ENCODE assay signal across 22 mouse cellular contexts in the genomic region with DNA sequence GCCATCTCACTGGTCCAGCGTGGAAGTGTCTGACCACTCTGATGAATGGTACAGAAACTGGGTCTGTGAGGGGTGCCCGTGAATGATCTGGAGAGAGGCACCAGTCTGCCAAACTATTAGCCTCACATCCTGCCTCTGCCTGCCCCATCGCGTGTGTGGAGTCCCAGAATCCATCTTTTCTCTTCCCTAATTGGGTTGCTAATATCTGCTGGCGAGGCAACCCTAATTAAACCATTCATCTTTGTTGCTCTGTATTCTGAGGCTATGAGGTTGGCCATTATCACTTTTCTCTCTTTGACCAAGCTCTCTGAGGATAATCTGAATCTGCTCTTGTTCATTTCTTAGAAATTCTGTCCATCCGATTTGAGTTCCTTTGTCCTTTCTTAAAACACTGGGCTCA.
DNase-seq lines count a peak whose midpoint lies in the region; ATAC-seq lines count a peak whose summit lies in the region.
"Had no signal": no experiment of that assay in that cellular context is flagged by ENCODE, and none has a peak within 500 bp of the region (broad histone marks: within the 10 kb centered on the region; RNA-seq: fewer than 3 reads in every experiment).

No protein-coding gene starts in this region.

- no peak overlapping the region for H3K4me3 ChIP-seq in hindbrain, embryonic 10.5 days
- no peak overlapping the region for H3K4me3 ChIP-seq in hindbrain, embryonic 16.5 days (ENCODE audit: low read length)
- no peak overlapping the region for H3K4me3 ChIP-seq in midbrain, embryonic 12.5 days
- no peak overlapping the region for H3K4me3 ChIP-seq in midbrain, embryonic 13.5 days (replicated peaks)
- H3K4me3 ChIP-seq in forebrain, embryonic 13.5 days: no peak overlapping the region
- H3K4me3 ChIP-seq: embryonic facial prominence, embryonic 13.5 days; heart, embryonic 10.5 days; kidney, embryonic 15.5 days; stomach, embryonic 15.5 days had no signal

- WGBS in hindbrain, embryonic 10.5 days: 84% methylated on average over 6 of the region's 6 CpGs
- 63% methylated on average over 6 of the region's 6 CpGs for WGBS in hindbrain, embryonic 16.5 days
- WGBS in midbrain, embryonic 12.5 days: 71% methylated on average over 6 of the region's 6 CpGs
- 62% methylated on average over 6 of the region's 6 CpGs for WGBS in midbrain, embryonic 13.5 days
- WGBS in forebrain, embryonic 13.5 days: 22% methylated on average over 6 of the region's 6 CpGs

- peak overlapping the region; percentile 40 for H3K27ac ChIP-seq in hindbrain, embryonic 10.5 days
- H3K27ac ChIP-seq in hindbrain, embryonic 16.5 days (ENCODE audit: low read depth, low read length): no peak overlapping the region; the same call in 1 of the 2 replicates
- H3K27ac ChIP-seq in midbrain, embryonic 12.5 days (replicated peaks): peak overlapping the region; percentile 20; the same call in 1 of the 2 replicates
- no peak overlapping the region for H3K27ac ChIP-seq in midbrain, embryonic 13.5 days
- peak overlapping the region; percentile 85 for H3K27ac ChIP-seq in forebrain, embryonic 13.5 days
- H3K27ac ChIP-seq: embryonic facial prominence, embryonic 13.5 days; heart, embryonic 10.5 days; hindbrain, embryonic 14.5 days; kidney, embryonic 15.5 days; stomach, embryonic 15.5 days had no signal

- H3K36me3 ChIP-seq in hindbrain, embryonic 10.5 days: peaks cover 9% of the 10 kb centered on the region; the same call in 1 of the 2 replicates
- H3K36me3 ChIP-seq in hindbrain, embryonic 16.5 days (ENCODE audit: control insufficient read depth, insufficient read depth, low read length): peaks cover 2% of the 10 kb centered on the region; the same call in 1 of the 2 replicates
- peaks cover 10% of the 10 kb centered on the region; the same call in 1 of the 2 replicates for H3K36me3 ChIP-seq in midbrain, embryonic 12.5 days
- H3K36me3 ChIP-seq in midbrain, embryonic 13.5 days: peaks cover 16% of the 10 kb centered on the region
- H3K36me3 ChIP-seq in forebrain, embryonic 13.5 days (ENCODE audit: poor library complexity, severe bottlenecking): peaks cover 36% of the 10 kb centered on the region; the same call in 1 of the 2 replicates
- H3K36me3 ChIP-seq: embryonic facial prominence, embryonic 13.5 days; G1E; kidney, embryonic 15.5 days; stomach, embryonic 15.5 days had no signal

- no peak for ATAC-seq in hindbrain, embryonic 16.5 days
- no peak for ATAC-seq in midbrain, embryonic 12.5 days (ENCODE audit: low FRiP score, low read depth)
- ATAC-seq in midbrain, embryonic 13.5 days: no peak
- ATAC-seq in forebrain, embryonic 13.5 days: peak; percentile 34
- ATAC-seq: intestine, embryonic 16.5 days had no signal

- H3K4me1 ChIP-seq in hindbrain, embryonic 10.5 days (replicated peaks): peaks cover 8% of the 10 kb centered on the region; the same call in 1 of the 2 replicates
- H3K4me1 ChIP-seq in hindbrain, embryonic 16.5 days (ENCODE audit: control insufficient read depth, insufficient read depth, low read depth, low read length): peaks cover 5% of the 10 kb centered on the region
- peaks cover 22% of the 10 kb centered on the region; the same call in 1 of the 2 replicates for H3K4me1 ChIP-seq in midbrain, embryonic 12.5 days
- peaks cover 20% of the 10 kb centered on the region for H3K4me1 ChIP-seq in midbrain, embryonic 13.5 days (replicated peaks)
- H3K4me1 ChIP-seq in forebrain, embryonic 13.5 days: peaks cover 45% of the 10 kb centered on the region
- H3K4me1 ChIP-seq: heart, embryonic 10.5 days; kidney, embryonic 15.5 days had no signal

- H3K9ac ChIP-seq in hindbrain, embryonic 16.5 days (ENCODE audit: low read depth, low read length): no peak overlapping the region
- H3K9ac ChIP-seq in midbrain, embryonic 12.5 days (replicated peaks): no peak overlapping the region
- H3K9ac ChIP-seq in midbrain, embryonic 13.5 days (replicated peaks): no peak overlapping the region
- no peak overlapping the region for H3K9ac ChIP-seq in forebrain, embryonic 13.5 days
- H3K9ac ChIP-seq: embryonic facial prominence, embryonic 13.5 days; hindbrain, embryonic 14.5 days; kidney, embryonic 15.5 days; stomach, embryonic 15.5 days had no signal

- DNase-seq in hindbrain, embryonic 10.5 days (ENCODE audit: low spot score): no peak
- peak; percentile 48 for DNase-seq in retina, postnatal 1 day
- no peak for DNase-seq in spleen, postnatal 14 days (ENCODE audit: low spot score in 2 of 2)
- DNase-seq in gastrocnemius, postnatal 10 days: no peak
- DNase-seq: cerebellum, adult 9-10 months; left cerebral cortex, postnatal 4 days; liver; lung, postnatal 10 days; right cerebral cortex, postnatal 14 days; thymus, adult 18-20 months; thymus, postnatal 4 days had no signal

- H3K4me2 ChIP-seq in hindbrain, embryonic 16.5 days (ENCODE audit: low read length): no peak overlapping the region
- H3K4me2 ChIP-seq in midbrain, embryonic 12.5 days (replicated peaks): no peak overlapping the region
- no peak overlapping the region for H3K4me2 ChIP-seq in midbrain, embryonic 13.5 days (replicated peaks)
- no peak overlapping the region for H3K4me2 ChIP-seq in forebrain, embryonic 13.5 days
- H3K4me2 ChIP-seq: embryonic facial prominence, embryonic 13.5 days; hindbrain, embryonic 14.5 days; kidney, embryonic 15.5 days; stomach, embryonic 15.5 days had no signal

- H3K27me3 ChIP-seq in hindbrain, embryonic 10.5 days (ENCODE audit: insufficient read depth, poor library complexity, severe bottlenecking): no peaks in the 10 kb centered on the region
- H3K27me3 ChIP-seq in hindbrain, embryonic 16.5 days (replicated peaks; ENCODE audit: control insufficient read depth, insufficient read depth, low read length): no peaks in the 10 kb centered on the region
- no peaks in the 10 kb centered on the region for H3K27me3 ChIP-seq in midbrain, embryonic 12.5 days
- H3K27me3 ChIP-seq in midbrain, embryonic 13.5 days: no peaks in the 10 kb centered on the region
- no peaks in the 10 kb centered on the region for H3K27me3 ChIP-seq in forebrain, embryonic 13.5 days
- H3K27me3 ChIP-seq: embryonic facial prominence, embryonic 13.5 days; kidney, embryonic 15.5 days; stomach, embryonic 15.5 days had no signal

- H3K9me3 ChIP-seq in hindbrain, embryonic 10.5 days: no peaks in the 10 kb centered on the region
- H3K9me3 ChIP-seq in hindbrain, embryonic 16.5 days (ENCODE audit: control insufficient read depth, low read length): no peaks in the 10 kb centered on the region
- no peaks in the 10 kb centered on the region for H3K9me3 ChIP-seq in midbrain, embryonic 12.5 days
- 0 out of 2 replicates have a peak, but pooled peaks cover 2% of the 10 kb centered on the region for H3K9me3 ChIP-seq in midbrain, embryonic 13.5 days
- H3K9me3 ChIP-seq in forebrain, embryonic 13.5 days (replicated peaks): 0 out of 2 replicates have a peak, but pooled peaks cover 4% of the 10 kb centered on the region
- H3K9me3 ChIP-seq: heart, embryonic 10.5 days; kidney, embryonic 15.5 days; stomach, embryonic 15.5 days had no signal

Comparison
In these comparisons a context has a peak if more than half of its experiments do, and no peak if none do; other contexts are left out.
1. H3K27ac ChIP-seq: peak in hindbrain, embryonic 10.5 days (single experiment), midbrain, embryonic 12.5 days (single experiment) and forebrain, embryonic 13.5 days (single experiment); none in hindbrain, embryonic 16.5 days (single experiment) and midbrain, embryonic 13.5 days (single experiment).